Mouse (Mus musculus): ENCODE measurements around the gene Lamtor4. TPM values are rescaled to one million over a fixed set of nuclear protein-coding genes. Genes with fewer than 3 reads are reported as not detected.

Gene Lamtor4
- total and polyA plus RNA-seq, 2 experiments from 2014 or later: 101 to 102 TPM

DNA sequence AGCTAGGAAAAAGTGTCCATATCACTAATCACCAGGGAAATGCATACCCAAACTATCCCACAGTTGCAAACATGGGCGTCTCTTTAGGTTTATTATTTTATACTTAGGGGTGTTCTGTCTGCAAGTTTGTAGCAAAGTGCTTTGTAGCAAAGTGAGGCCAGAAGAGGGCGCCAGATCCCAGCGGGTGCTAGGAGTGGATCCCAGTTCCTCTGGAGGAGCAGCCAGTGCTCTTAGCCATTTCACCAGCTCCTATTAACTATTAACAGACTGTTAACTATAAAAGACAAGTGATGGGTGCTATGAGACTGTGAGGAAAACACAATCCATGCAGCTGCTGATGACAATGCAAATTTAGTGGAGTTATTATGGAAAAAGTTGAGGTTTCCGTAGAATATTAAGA, 33.2 kb upstream of the Lamtor4 start:
- 24% methylated on average over 4 of the region's 4 CpGs for WGBS
- DNase-seq (ENCODE audit: low spot score): peak; percentile 21
- no peak overlapping the region for H3K27ac ChIP-seq (ENCODE audit: low read depth)
- H3K9me3 ChIP-seq (replicated peaks; ENCODE audit: control insufficient read depth, low read length): no peaks in the 10 kb centered on the region
- no peak overlapping the region for H3K9ac ChIP-seq (replicated peaks; ENCODE audit: low read depth, low read length)
- H3K4me1 ChIP-seq (ENCODE audit: control insufficient read depth, insufficient read depth): no peaks in the 10 kb centered on the region
- ATAC-seq (ENCODE audit: insufficient read depth, low read depth): no peak
- no peak overlapping the region for H3K4me2 ChIP-seq (ENCODE audit: low read depth, low read length)
- H3K4me3 ChIP-seq (ENCODE audit: low read depth, low read length): no peak overlapping the region
- TF ChIP-seq EP300 (IDR thresholded peaks at IDR 0.05; ENCODE audit: low read depth): no peak
- TF ChIP-seq CTCF (IDR thresholded peaks at IDR 0.05; ENCODE audit: low read depth): peak; percentile 75
- H3K27me3 ChIP-seq (ENCODE audit: control insufficient read depth, insufficient read depth, low read length): no peaks in the 10 kb centered on the region
- H3K36me3 ChIP-seq (replicated peaks; ENCODE audit: control insufficient read depth, insufficient read depth, low read length): no peaks in the 10 kb centered on the region

DNA sequence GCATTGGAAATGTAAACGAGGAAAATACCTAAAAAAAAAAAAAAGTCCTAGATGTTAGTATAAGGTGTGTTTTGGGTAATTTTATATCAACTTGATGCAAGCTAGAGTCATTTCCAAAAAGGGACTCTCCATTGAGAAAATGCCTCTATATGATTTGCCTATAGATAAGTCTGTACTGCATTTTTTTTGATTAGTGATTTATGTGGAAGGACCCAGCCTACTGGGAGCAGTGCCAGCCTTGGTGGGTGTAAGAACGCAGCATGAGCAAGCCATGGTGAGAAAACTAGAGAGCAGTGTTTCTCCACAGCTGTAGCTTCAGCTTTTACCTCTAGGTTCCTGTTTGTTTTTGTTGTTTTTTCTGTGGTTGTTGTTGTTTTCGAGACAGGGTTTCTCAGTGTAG, 32.0 kb upstream of the Lamtor4 start:
- Histone ChIP-seq H3K9me3 (replicated peaks; ENCODE audit: control insufficient read depth, low read length) (no peaks in the 10 kb centered on the region), H3K27ac (ENCODE audit: low read depth) (no peak overlapping the region), H3K36me3 (replicated peaks; ENCODE audit: control insufficient read depth, insufficient read depth, low read length) (no peaks in the 10 kb centered on the region), H3K4me2 (ENCODE audit: low read depth, low read length) (no peak overlapping the region), H3K27me3 (ENCODE audit: control insufficient read depth, insufficient read depth, low read length) (no peaks in the 10 kb centered on the region), H3K4me1 (ENCODE audit: control insufficient read depth, insufficient read depth) (no peaks in the 10 kb centered on the region), H3K4me3 (ENCODE audit: low read depth, low read length) (no peak overlapping the region), H3K9ac (replicated peaks; ENCODE audit: low read depth, low read length) (no peak overlapping the region)
- TF ChIP-seq CTCF (IDR thresholded peaks at IDR 0.05; ENCODE audit: low read depth): no peak
- TF ChIP-seq EP300 (IDR thresholded peaks at IDR 0.05; ENCODE audit: low read depth): no peak
- ATAC-seq (ENCODE audit: insufficient read depth, low read depth): no peak
- 32% methylated on average over 3 of the region's 3 CpGs for WGBS
- DNase-seq (ENCODE audit: low spot score): no peak

DNA sequence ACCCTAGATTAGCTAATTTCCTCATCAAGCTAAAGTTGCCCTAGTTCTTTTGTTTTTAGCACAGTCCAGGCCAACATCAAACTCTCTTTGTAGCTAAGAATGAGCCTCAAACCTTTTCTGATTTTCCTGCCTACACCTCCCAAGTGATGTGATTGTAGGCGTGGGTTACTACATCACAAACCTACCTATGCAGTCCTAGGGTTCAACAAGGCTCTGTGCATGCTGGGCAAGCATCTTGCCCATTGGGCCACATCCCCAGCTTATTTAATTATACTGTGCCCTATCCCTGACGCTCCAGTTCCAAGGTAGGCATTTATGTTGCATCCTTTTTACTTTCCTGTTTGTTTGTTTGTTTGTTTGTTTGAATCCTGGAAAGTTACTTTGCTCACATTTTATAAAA, 29.6 kb upstream of the Lamtor4 start, which contains the start of gene Nxpe5:
Gene Nxpe5, plus strand, starts transcription at position 199 of the 400 bp plus-strand sequence.
- 44% methylated on average over 2 of the region's 2 CpGs for WGBS
- no peaks in the 10 kb centered on the region for H3K27me3 ChIP-seq (ENCODE audit: control insufficient read depth, insufficient read depth, low read length)
- TF ChIP-seq CTCF (IDR thresholded peaks at IDR 0.05; ENCODE audit: low read depth) (no peak), EP300 (IDR thresholded peaks at IDR 0.05; ENCODE audit: low read depth) (no peak)

DNA sequence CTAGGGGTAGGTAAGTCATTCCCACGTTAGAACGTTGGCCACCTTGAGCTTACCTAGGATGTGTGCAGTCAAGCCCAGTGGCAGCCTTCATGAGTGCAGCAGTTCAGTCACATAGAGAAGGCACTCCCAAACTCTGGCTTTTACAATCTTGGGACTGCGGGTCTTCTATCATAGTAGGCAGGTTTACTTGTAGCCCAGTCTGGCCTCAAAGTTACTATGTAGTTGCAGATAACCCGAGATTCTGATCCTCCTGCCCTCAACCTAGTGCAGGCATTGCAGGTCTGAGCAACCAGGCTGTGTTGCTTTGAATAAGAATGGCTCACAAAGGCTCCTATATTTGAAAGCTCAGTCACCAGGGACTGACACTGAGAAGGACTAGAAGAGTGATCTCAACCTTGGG, 28.8 kb upstream of the Lamtor4 start:
- ATAC-seq (ENCODE audit: insufficient read depth, low read depth) (no peak), DNase-seq (ENCODE audit: low spot score) (no peak)
- Histone ChIP-seq H3K36me3 (replicated peaks; ENCODE audit: control insufficient read depth, insufficient read depth, low read length) (no peaks in the 10 kb centered on the region), H3K4me2 (ENCODE audit: low read depth, low read length) (no peak overlapping the region), H3K4me1 (ENCODE audit: control insufficient read depth, insufficient read depth) (no peaks in the 10 kb centered on the region), H3K9ac (replicated peaks; ENCODE audit: low read depth, low read length) (no peak overlapping the region), H3K27ac (ENCODE audit: low read depth) (no peak overlapping the region), H3K27me3 (ENCODE audit: control insufficient read depth, insufficient read depth, low read length) (no peaks in the 10 kb centered on the region), H3K4me3 (ENCODE audit: low read depth, low read length) (no peak overlapping the region), H3K9me3 (replicated peaks; ENCODE audit: control insufficient read depth, low read length) (no peaks in the 10 kb centered on the region)
- 77% methylated on average over 4 of the region's 4 CpGs for WGBS
- TF ChIP-seq CTCF (IDR thresholded peaks at IDR 0.05; ENCODE audit: low read depth) (no peak), EP300 (IDR thresholded peaks at IDR 0.05; ENCODE audit: low read depth) (no peak)

More for the DNA sequence above, 29.6 kb upstream of the Lamtor4 start, which contains the start of gene Nxpe5:
- Histone ChIP-seq H3K4me3 (ENCODE audit: low read depth, low read length) (no peak within 1 kb of the TSS), H3K4me1 (ENCODE audit: control insufficient read depth, insufficient read depth) (no peaks in the 10 kb centered on the region), H3K9ac (replicated peaks; ENCODE audit: low read depth, low read length) (no peak within 1 kb of the TSS), H3K9me3 (replicated peaks; ENCODE audit: control insufficient read depth, low read length) (no peaks in the 10 kb centered on the region), H3K36me3 (replicated peaks; ENCODE audit: control insufficient read depth, insufficient read depth, low read length) (no peaks in the 10 kb centered on the region), H3K4me2 (ENCODE audit: low read depth, low read length) (no peak within 1 kb of the TSS), H3K27ac (ENCODE audit: low read depth) (no peak within 1 kb of the TSS)
- DNase-seq (ENCODE audit: low spot score) (no peak), ATAC-seq (ENCODE audit: insufficient read depth, low read depth) (no peak)

DNA sequence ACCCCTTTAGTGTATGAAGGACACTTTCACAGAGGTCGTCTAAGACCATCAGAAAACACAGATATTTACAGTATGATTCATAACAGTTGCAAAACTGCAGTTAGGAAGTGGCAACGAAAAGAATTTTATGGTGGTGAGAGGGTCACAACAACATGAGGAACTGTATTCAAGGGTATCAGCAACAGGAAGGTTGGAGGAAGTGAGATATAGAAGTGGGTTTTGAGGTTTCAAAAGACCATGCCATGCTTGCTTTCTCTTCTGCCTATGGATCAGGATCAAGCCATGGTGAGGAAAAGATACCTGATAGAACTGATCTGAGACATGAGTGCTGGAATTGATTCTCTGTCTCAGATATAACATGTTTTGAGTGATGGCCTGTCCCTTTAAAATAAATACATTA, 27.9 kb upstream of the Lamtor4 start:
- Histone ChIP-seq H3K36me3 (replicated peaks; ENCODE audit: control insufficient read depth, insufficient read depth, low read length) (no peaks in the 10 kb centered on the region), H3K27ac (ENCODE audit: low read depth) (no peak overlapping the region), H3K4me3 (ENCODE audit: low read depth, low read length) (no peak overlapping the region), H3K4me2 (ENCODE audit: low read depth, low read length) (no peak overlapping the region), H3K27me3 (ENCODE audit: control insufficient read depth, insufficient read depth, low read length) (no peaks in the 10 kb centered on the region), H3K9me3 (replicated peaks; ENCODE audit: control insufficient read depth, low read length) (no peaks in the 10 kb centered on the region), H3K4me1 (ENCODE audit: control insufficient read depth, insufficient read depth) (no peaks in the 10 kb centered on the region), H3K9ac (replicated peaks; ENCODE audit: low read depth, low read length) (no peak overlapping the region)
- WGBS: 46% methylated on average over 2 of the region's 2 CpGs
- TF ChIP-seq EP300 (IDR thresholded peaks at IDR 0.05; ENCODE audit: low read depth) (no peak), CTCF (IDR thresholded peaks at IDR 0.05; ENCODE audit: low read depth) (no peak)
- no peak for ATAC-seq (ENCODE audit: insufficient read depth, low read depth)
- no peak for DNase-seq (ENCODE audit: low spot score)

DNA sequence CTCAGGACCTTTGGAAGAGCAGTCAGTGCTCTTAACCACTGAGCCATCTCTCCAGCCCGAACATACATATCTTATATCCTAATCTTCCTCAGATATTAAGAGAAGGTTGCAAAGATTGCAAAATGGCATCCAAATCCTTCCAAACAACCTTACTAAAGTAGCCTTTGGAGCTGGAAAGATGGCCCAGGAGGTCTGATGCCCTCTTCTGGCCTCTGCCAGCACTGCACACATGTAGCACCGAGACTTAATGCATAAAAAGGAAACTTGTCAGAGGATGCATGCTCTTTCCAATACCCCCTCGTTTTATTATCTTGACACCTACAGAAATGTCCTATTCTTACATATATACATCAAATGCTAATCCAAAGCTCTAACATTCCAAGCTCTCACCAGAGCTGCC, 27.3 kb upstream of the Lamtor4 start:
- DNase-seq (ENCODE audit: low spot score): no peak
- Histone ChIP-seq H3K4me2 (ENCODE audit: low read depth, low read length) (no peak overlapping the region), H3K9ac (replicated peaks; ENCODE audit: low read depth, low read length) (no peak overlapping the region)

More for the DNA sequence above, 27.3 kb upstream of the Lamtor4 start:
- no peaks in the 10 kb centered on the region for H3K9me3 ChIP-seq (replicated peaks; ENCODE audit: control insufficient read depth, low read length)
- TF ChIP-seq EP300 (IDR thresholded peaks at IDR 0.05; ENCODE audit: low read depth) (no peak), CTCF (IDR thresholded peaks at IDR 0.05; ENCODE audit: low read depth) (peak; percentile 40)
- H3K27me3 ChIP-seq (ENCODE audit: control insufficient read depth, insufficient read depth, low read length): no peaks in the 10 kb centered on the region
- H3K4me3 ChIP-seq (ENCODE audit: low read depth, low read length): no peak overlapping the region
- H3K4me1 ChIP-seq (ENCODE audit: control insufficient read depth, insufficient read depth): no peaks in the 10 kb centered on the region
- no peak for ATAC-seq (ENCODE audit: insufficient read depth, low read depth)
- no peak overlapping the region for H3K27ac ChIP-seq (ENCODE audit: low read depth)
- 54% methylated on average over 3 of the region's 3 CpGs for WGBS
- no peaks in the 10 kb centered on the region for H3K36me3 ChIP-seq (replicated peaks; ENCODE audit: control insufficient read depth, insufficient read depth, low read length)

Data from heart, postnatal 0 days (tissue).